Mouse (Mus musculus): Measurements from ENCODE around the gene Chmp4b.

The Chmp4b gene

GRCm38 (mm10) chr2:154641176-154641575 lies 10.3 kb upstream of the Chmp4b start:
- no peak for DNase-seq (ENCODE audit: low spot score in 2 of 2)

- DNase-seq (ENCODE audit: low spot score in 2 of 2): no peak
Observed at GRCm38 (mm10) chr2:154642005-154642459, 9.5 kb upstream of the Chmp4b start.

GRCm38 (mm10) chr2:154642712-154643385 lies 8.7 kb upstream of the Chmp4b start:
- DNase-seq (ENCODE audit: low spot score in 2 of 2): no peak

DNA sequence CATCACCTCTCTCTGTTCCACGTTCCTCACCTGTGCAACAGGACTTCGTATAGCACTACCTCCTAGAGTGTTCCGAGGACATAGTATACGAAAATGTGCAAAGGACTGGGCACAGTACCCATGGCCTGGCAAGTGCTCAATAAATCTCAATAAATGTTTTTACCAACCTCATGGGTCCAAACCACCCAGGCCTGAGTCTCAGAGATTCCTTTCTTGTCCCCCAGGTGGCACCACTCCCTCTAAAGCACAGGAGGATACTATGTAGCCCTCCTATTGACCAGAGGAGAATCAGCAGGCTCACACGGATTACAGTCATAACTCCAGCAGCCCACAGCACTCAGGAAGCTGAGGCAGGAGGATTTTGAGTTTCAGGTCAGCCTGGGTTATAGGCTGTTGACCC lies 4.9 kb upstream of the Chmp4b start:
- no peak for DNase-seq (ENCODE audit: low spot score in 2 of 2)

GRCm38 (mm10) chr2:154648086-154648485 lies 3.4 kb upstream of the Chmp4b start:
- DNase-seq (ENCODE audit: low spot score in 2 of 2): no peak

GRCm38 (mm10) chr2:154650404-154650803 lies 1.1 kb upstream of the Chmp4b start:
- no peak for DNase-seq (ENCODE audit: low spot score in 2 of 2)

- DNase-seq (ENCODE audit: low spot score in 2 of 2): no peak
Observed at GRCm38 (mm10) chr2:154654976-154655375, 3.5 kb downstream of the Chmp4b start.

DNA sequence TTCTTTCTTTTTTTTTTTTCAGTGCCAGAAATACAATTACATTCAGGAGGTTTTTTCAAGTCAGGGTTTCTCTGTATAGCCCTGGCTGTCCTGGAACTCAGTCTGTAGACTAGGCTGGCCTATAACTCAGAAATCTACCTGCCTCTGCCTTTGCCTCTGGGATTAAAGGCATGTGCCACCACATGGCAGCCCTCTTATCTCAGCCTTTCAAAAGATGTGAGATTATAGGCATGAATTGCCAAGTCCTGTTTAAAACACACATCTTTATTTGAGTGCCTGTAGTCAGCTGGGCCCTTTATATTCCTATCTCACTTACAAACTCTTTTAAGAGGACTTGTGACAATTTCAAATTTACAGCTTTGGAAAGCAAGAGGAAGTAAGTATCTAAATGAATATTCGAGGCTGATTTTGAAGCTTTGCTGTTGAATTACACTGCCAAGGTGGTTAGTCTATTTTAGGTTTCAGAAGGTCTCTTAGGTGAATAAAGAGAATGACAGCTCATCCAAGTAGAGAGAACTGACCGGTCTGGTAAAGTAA lies 4.4 kb downstream of the Chmp4b start:
- DNase-seq (ENCODE audit: low spot score in 2 of 2): no peak

GRCm38 (mm10) chr2:154656710-154657485 lies 5.4 kb downstream of the Chmp4b start:
- peak; percentile 94 to 98 for DNase-seq (ENCODE audit: low spot score in 2 of 2)

DNA sequence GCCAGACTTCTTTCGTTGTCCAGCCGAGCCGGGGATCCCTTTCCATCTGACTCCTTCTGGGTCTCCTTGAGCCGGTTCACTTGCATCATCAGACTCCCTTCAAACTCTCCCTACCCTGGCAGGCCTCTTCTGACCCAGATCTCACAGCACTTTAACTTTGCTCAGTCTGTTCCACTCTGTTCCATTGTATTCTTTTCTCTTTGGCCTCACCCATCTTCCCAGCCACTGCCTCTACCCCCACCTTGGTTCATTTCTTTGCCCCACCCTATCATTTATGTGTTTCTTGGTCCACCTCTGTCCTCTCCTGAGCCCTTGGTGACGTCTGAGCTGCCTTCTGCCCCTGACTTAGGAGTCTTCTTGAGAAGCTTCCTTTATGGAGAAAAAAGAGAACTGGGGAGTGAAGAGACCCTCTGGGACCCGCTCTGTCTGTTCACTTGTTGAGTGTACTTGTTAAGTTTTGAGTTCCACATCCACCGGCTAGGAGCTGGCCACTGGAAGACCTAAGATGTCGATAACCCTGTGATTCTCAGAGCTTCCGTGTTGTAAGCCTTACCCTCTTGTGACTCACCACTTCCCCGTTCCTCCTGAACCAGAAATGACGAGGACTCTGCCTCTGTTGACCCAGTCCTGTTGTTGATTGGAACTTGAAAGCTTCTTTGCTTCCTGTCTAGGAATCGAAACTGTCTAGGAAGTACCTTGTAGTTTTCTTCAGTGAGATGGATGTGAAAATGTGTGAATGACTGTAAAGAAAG lies 6.2 kb downstream of the Chmp4b start:
- DNase-seq (ENCODE audit: low spot score in 2 of 2): peak in 1 of 2 experiments; percentile 48

- DNase-seq (ENCODE audit: low spot score in 2 of 2): no peak
Observed at GRCm38 (mm10) chr2:154659070-154659469, 7.6 kb downstream of the Chmp4b start.

GRCm38 (mm10) chr2:154659531-154660074 lies 8.1 kb downstream of the Chmp4b start:
- no peak for DNase-seq (ENCODE audit: low spot score in 2 of 2)

- no peak for DNase-seq (ENCODE audit: low spot score in 2 of 2)
Observed at GRCm38 (mm10) chr2:154668680-154669079, 17.2 kb downstream of the Chmp4b start.

- no peak for DNase-seq (ENCODE audit: low spot score in 2 of 2)
Observed at GRCm38 (mm10) chr2:154670106-154670505, 18.6 kb downstream of the Chmp4b start.

DNA sequence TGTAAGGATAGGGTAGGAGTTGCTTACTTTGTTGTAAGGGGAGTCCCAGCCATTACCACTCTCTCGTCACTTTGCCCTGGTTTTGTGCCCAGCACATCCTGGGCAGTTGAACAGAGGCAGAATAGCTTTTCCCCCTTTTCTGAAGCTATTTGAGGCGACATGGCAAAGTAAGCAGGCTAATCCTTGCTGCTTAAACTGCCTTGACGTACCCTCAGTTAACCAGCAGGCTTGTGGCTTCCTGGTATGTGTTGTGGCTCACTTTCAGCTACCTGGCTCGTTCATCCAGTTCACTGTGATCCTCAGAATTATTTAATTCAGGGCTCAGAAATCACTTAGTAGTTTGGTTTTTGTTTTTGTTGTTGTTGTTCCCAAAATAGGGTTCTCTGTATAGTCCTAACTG lies 19.2 kb downstream of the Chmp4b start:
- DNase-seq (ENCODE audit: low spot score in 2 of 2): no peak

DNA sequence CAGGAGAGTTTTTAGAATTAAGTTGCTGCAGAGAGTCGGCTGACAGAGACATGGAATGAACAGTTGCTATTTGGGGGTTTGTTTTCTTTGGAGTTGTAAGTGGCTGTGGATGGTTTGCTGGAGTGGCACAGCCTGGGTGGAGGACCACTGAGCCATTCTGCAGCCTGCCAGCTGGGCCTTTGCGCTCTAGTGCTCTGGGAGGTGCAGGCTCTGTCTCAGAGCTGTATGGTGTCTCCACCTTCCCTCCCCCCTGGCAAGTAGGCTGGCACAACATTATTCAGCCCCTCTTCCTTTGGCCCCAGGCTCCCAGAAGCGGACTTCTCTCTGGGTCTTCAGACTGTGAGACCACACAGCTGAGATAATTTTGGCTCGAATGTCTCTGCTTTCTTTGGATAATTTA lies 22.5 kb downstream of the Chmp4b start:
- no peak for DNase-seq (ENCODE audit: low spot score in 2 of 2)

DNA sequence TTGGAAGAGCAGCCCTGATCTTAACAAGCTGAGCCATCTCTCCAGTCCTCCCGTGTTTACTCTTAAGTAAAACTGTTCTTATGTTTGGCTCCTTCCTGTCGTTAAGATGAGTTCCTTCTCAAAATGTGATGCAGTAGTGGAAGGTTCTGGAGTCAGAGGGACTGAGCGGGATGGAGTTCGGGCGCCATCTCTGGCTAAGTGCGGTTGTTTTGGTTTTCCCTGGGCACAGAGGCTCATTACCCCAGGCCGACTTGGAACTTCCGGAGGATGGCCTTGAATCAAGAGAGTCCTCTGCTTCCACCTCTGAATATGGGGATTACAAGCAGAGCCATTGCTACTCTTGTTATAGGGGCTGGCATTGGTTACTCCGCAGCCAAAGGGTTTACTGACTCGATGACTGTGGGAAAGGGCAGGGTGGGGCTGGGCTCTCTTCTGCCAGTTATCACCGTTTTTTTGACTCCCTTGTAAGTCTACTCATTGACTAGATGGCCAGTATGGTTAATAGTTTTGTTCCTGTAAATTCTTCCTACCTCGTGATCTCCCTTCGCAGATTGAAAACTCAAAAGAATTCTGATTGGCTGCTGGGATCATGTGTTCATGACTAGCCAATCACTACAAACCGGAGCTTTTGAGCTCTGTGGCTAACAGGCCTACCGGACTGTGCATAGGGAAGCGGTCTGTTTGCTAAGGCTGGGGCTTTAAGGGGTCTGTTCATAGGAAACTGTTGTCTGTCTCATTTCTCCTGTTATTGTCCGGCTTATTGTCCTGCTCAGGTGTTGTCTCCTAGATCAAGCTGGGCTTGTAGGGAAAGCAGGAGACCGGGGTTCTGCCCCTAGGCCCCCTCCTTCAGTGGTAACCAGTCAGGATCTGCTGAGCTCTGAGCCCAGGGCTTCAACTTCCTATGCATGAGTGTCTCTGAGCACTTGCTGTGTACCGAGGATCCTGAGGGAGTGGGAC lies 25.4 kb downstream of the Chmp4b start:
- DNase-seq (ENCODE audit: low spot score in 2 of 2): no peak

- DNase-seq (ENCODE audit: low spot score in 2 of 2): peak in 1 of 2 experiments; percentile 43
Observed at GRCm38 (mm10) chr2:154677651-154678139, 26.2 kb downstream of the Chmp4b start.

- no peak for DNase-seq (ENCODE audit: low spot score in 2 of 2)
Observed at GRCm38 (mm10) chr2:154678995-154679394, 27.5 kb downstream of the Chmp4b start.

GRCm38 (mm10) chr2:154680337-154680736 lies 28.8 kb downstream of the Chmp4b start:
- DNase-seq (ENCODE audit: low spot score in 2 of 2): no peak
